Mouse (Mus musculus): ENCODE results near the gene Cyth3.

Gene Cyth3

GRCm38 (mm10) chr5:143636173-143636572 is 13.9 kb downstream of the Cyth3 start:
- no peak for DNase-seq

GRCm38 (mm10) chr5:143637832-143638420 is 15.7 kb downstream of the Cyth3 start:
- DNase-seq: no peak

- DNase-seq: no peak
Observed at GRCm38 (mm10) chr5:143638516-143639270, 16.4 kb downstream of the Cyth3 start.

GRCm38 (mm10) chr5:143639329-143639728 is 17.1 kb downstream of the Cyth3 start:
- DNase-seq: no peak

- DNase-seq: no peak
Observed at GRCm38 (mm10) chr5:143639810-143640209, 17.6 kb downstream of the Cyth3 start.

GRCm38 (mm10) chr5:143641503-143641902 is 19.3 kb downstream of the Cyth3 start:
- no peak for DNase-seq

GRCm38 (mm10) chr5:143642262-143642831 is 20.1 kb downstream of the Cyth3 start:
- DNase-seq: no peak

GRCm38 (mm10) chr5:143645976-143646375 is 23.7 kb downstream of the Cyth3 start:
- DNase-seq: no peak

GRCm38 (mm10) chr5:143647412-143647811 is 25.2 kb downstream of the Cyth3 start:
- no peak for DNase-seq

GRCm38 (mm10) chr5:143648058-143648457 is 25.8 kb downstream of the Cyth3 start:
- no peak for DNase-seq

GRCm38 (mm10) chr5:143649168-143649567 is 26.9 kb downstream of the Cyth3 start:
- no peak for DNase-seq

- no peak for DNase-seq
Observed at GRCm38 (mm10) chr5:143651855-143652631, 29.8 kb downstream of the Cyth3 start.

GRCm38 (mm10) chr5:143653497-143653896 is 31.2 kb downstream of the Cyth3 start:
- no peak for DNase-seq

- peak; percentile 13 to 15 for DNase-seq
Observed at GRCm38 (mm10) chr5:143654670-143655510, 32.6 kb downstream of the Cyth3 start.

GRCm38 (mm10) chr5:143655511-143655943 is 33.3 kb downstream of the Cyth3 start:
- no peak for DNase-seq

GRCm38 (mm10) chr5:143656708-143657245 is 34.5 kb downstream of the Cyth3 start:
- DNase-seq: no peak

- DNase-seq: no peak
Observed at GRCm38 (mm10) chr5:143659021-143659523, 36.8 kb downstream of the Cyth3 start.

GRCm38 (mm10) chr5:143663074-143663687 is 40.9 kb downstream of the Cyth3 start:
- DNase-seq: no peak

GRCm38 (mm10) chr5:143665561-143665960 is 43.3 kb downstream of the Cyth3 start:
- no peak for DNase-seq

GRCm38 (mm10) chr5:143666015-143666414 is 43.8 kb downstream of the Cyth3 start:
- DNase-seq: no peak

- DNase-seq: no peak
Observed at GRCm38 (mm10) chr5:143668884-143669283, 46.6 kb downstream of the Cyth3 start.

Data from thymus, postnatal 36 days (tissue).